Mouse (Mus musculus) kidney, adult 8-10 months (tissue): Measurements from ENCODE around the gene Rhbdl2.

Experiments used
- DNase-seq, 2 experiments: peaks; one replicate each; pipeline ENCODE4 v3.0.0; 2022

The Rhbdl2 gene

GRCm38 (mm10) chr4:123819093-123819610 lies 31.5 kb downstream of the Rhbdl2 start:
- no peak for DNase-seq

- DNase-seq: no peak
Observed at GRCm38 (mm10) chr4:123842126-123842525, 54.5 kb downstream of the Rhbdl2 start.

GRCm38 (mm10) chr4:123856888-123857287 lies 69.2 kb downstream of the Rhbdl2 start:
- DNase-seq: no peak

- DNase-seq: no peak
Observed at GRCm38 (mm10) chr4:123858090-123858489, 70.4 kb downstream of the Rhbdl2 start.

GRCm38 (mm10) chr4:123859379-123859778 lies 71.7 kb downstream of the Rhbdl2 start, which contains the start of gene 4933427I04Rik:
TSS of gene 4933427I04Rik (plus strand) at chr4:123859679.
- no peak for DNase-seq

GRCm38 (mm10) chr4:123859803-123860202 lies 72.1 kb downstream of the Rhbdl2 start:
- no peak for DNase-seq

- DNase-seq: no peak
Observed at GRCm38 (mm10) chr4:123860621-123861020, 72.9 kb downstream of the Rhbdl2 start.
